Mouse (Mus musculus): ENCODE results near the gene Loxl3.

Gene Loxl3

GRCm38 (mm10) chr6:83054074-83054851 is 20.3 kb downstream of the Loxl3 start, which contains the start of gene Aup1:
Aup1 (plus strand) TSS chr6:83054521.
- peak; percentile 98 for DNase-seq (ENCODE audit: low spot score)

GRCm38 (mm10) chr6:83054871-83055431 is 21.0 kb downstream of the Loxl3 start, which contains the start of gene Htra2:
Htra2 (minus strand) TSS chr6:83055273.
- no peak for DNase-seq (ENCODE audit: low spot score)

GRCm38 (mm10) chr6:83057790-83058189 is 23.8 kb downstream of the Loxl3 start, which contains the start of gene Dqx1:
Dqx1 (plus strand) TSS chr6:83057844.
- peak; percentile 89 for DNase-seq (ENCODE audit: low spot score)

GRCm38 (mm10) chr6:83058725-83059124 is 24.8 kb downstream of the Loxl3 start:
- no peak for DNase-seq (ENCODE audit: low spot score)

- DNase-seq (ENCODE audit: low spot score), result no peak
Observed at GRCm38 (mm10) chr6:83065995-83066394, 32.0 kb downstream of the Loxl3 start.

- DNase-seq (ENCODE audit: low spot score), result no peak
Observed at GRCm38 (mm10) chr6:83066441-83066840, 32.5 kb downstream of the Loxl3 start.

GRCm38 (mm10) chr6:83068221-83068620 is 34.2 kb downstream of the Loxl3 start:
- no peak for DNase-seq (ENCODE audit: low spot score)

GRCm38 (mm10) chr6:83068706-83069487 is 34.9 kb downstream of the Loxl3 start:
- no peak for DNase-seq (ENCODE audit: low spot score)

GRCm38 (mm10) chr6:83069488-83070246 is 35.7 kb downstream of the Loxl3 start:
- no peak for DNase-seq (ENCODE audit: low spot score)

GRCm38 (mm10) chr6:83070247-83070310 is 36.1 kb downstream of the Loxl3 start, which contains the start of gene Tlx2:
Tlx2 (minus strand) TSS chr6:83070293.
- no peak for DNase-seq (ENCODE audit: low spot score)

GRCm38 (mm10) chr6:83070311-83071219 is 36.6 kb downstream of the Loxl3 start:
- no peak for DNase-seq (ENCODE audit: low spot score)

- no peak for DNase-seq (ENCODE audit: low spot score)
Observed at GRCm38 (mm10) chr6:83071220-83071619, 37.2 kb downstream of the Loxl3 start.

- no peak for DNase-seq (ENCODE audit: low spot score)
Observed at GRCm38 (mm10) chr6:83074979-83075378, 41.0 kb downstream of the Loxl3 start.

GRCm38 (mm10) chr6:83077630-83078323 is 43.8 kb downstream of the Loxl3 start, which contains the start of gene Pcgf1:
Pcgf1 (plus strand) TSS chr6:83077869.
- DNase-seq (ENCODE audit: low spot score), result no peak

- peak; percentile 98 for DNase-seq (ENCODE audit: low spot score)
Observed at GRCm38 (mm10) chr6:83078324-83078858, 44.4 kb downstream of the Loxl3 start.

GRCm38 (mm10) chr6:83080210-83080609 is 46.2 kb downstream of the Loxl3 start:
- DNase-seq (ENCODE audit: low spot score), result peak; percentile 63

GRCm38 (mm10) chr6:83083497-83083896 is 49.5 kb downstream of the Loxl3 start:
- DNase-seq (ENCODE audit: low spot score), result no peak

GRCm38 (mm10) chr6:83084477-83084876 is 50.5 kb downstream of the Loxl3 start:
- no peak for DNase-seq (ENCODE audit: low spot score)

- DNase-seq (ENCODE audit: low spot score), result no peak
Observed at GRCm38 (mm10) chr6:83086121-83087035, 52.4 kb downstream of the Loxl3 start, which contains the start of gene Lbx2. Lbx2 (plus strand) TSS chr6:83086367.
